Mouse (Mus musculus) 416B (cell line): ENCODE data around the gene Slc25a40.

Experiments used
- DNase-seq: peaks from one replicate; pipeline ENCODE4 v3.0.0; 2011; ENCODE audit warnings: low read depth

Slc25a40 gene

DNA sequence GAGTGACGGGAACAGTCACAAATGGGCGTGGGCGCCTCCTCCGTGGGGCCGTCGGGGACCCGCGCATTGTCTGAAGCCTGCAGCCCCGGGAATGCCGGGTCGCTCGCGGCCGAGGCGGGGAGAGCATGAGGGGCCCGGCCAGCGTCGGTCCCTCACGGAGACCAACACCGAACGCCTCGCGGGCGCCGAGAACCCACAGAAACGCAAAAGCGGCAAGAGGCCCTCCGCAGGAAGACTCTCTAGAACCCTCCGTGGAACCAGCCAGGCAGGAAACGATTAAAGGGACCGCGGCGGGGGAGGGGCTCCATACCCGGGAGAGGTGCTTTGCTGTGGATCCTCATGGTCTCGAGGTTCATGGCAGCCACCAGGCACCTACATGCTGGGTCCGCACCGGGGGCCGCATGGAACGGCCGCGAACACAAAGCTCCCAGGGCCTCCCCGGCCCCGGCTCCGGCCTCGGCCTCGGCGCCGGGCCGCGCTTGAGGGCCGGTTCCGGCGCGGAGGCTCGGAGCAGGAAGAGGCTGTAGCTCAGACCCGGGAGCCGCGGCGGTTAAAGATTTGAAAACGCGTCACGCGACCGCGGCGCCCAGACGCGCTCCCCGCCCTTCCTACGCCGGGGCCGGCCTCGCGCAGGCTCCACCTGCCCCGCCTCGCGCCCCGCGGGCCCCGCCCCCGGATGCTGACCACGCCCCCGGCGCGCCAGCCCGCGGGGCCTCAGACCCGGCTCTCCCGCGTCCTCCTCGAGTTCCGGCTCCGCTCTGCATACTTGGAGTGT, at the start of gene Slc25a40, which contains the start of gene Dbf4:
Gene Slc25a40, plus strand, starts transcription at position 694 of the 775 bp plus-strand sequence.
Gene Dbf4, minus strand, starts transcription at position 560 of the 775 bp plus-strand sequence.
- peak; percentile 86 for DNase-seq

DNA sequence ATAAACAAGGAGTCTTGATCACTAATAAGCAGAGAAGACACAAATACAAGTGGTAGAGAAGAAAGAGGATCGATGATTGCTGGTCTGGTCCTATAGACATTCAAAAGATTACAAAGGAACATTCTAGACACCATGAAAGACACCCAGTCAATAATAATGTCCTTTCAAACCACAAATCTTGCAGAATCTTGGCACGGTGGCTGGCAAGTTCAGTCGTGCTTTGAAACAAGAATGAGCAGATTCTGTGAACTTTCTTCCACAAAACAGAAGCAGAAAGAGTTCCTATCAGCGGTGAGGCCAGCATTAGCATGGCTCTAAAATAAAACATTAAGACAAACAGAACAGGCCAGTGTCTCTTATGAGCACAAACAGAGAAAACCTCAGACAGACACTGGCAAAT, 49.2 kb upstream of the Slc25a40 start:
- DNase-seq: no peak

DNA sequence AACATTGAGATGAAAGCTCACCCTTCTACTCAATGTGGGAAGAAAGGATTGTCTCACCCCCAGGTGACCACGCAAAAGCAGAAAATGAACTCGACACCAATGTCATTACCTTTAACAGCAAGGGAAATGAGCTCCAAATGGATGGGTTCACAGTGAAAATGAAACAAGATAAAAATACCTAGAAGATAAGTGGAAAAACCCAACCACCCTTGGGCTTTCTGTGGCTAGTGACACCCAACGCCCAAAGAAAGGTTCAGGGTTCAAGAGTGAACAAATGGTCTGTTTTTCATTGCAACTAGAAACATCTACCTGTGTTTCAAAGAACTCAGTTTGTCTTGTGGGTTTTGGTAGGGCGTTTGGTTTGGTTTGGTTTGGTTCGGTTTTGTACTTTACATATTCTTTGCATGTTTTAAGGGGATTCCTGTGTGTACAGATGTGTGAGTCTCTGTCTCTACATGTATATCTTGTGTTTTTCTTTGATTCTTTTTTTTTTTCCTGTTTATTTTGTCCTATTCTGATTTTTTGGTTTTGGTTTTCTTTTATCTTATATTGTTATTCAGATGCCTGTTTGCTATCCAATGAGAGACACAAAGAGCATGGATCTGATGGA, 48.2 kb upstream of the Slc25a40 start:
- DNase-seq: no peak

DNA sequence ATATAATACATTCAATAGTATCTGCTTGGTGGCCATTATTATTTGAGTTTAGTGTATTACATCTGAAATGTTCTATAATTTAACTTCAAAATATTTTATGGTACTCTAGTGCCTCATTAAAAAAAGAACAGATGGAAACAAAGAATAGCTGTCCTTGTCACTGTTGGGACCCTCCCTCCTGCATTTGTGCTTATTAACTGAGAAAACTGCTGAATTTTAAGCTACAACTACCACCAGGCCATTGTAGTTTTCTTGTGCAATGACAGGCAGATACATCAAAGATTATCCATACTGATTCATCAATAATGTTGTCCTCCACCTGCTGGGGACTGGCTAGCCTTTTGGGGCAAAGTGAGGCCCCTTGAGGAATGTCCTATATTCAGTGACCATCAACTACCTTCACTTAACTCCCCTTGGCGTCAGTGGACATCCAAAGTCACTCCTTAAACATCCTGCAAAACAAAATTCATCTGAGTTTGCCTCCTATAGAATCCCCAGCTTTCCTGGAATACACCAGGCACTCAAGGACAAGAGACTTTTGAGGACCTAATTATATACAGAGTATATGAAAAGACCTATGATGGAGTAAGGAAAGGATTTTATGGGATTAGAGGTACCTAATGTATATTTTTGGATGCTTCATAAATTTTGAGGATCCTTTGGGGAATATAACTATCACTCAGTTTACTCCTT, 28.6 kb upstream of the Slc25a40 start:
- no peak for DNase-seq

DNA sequence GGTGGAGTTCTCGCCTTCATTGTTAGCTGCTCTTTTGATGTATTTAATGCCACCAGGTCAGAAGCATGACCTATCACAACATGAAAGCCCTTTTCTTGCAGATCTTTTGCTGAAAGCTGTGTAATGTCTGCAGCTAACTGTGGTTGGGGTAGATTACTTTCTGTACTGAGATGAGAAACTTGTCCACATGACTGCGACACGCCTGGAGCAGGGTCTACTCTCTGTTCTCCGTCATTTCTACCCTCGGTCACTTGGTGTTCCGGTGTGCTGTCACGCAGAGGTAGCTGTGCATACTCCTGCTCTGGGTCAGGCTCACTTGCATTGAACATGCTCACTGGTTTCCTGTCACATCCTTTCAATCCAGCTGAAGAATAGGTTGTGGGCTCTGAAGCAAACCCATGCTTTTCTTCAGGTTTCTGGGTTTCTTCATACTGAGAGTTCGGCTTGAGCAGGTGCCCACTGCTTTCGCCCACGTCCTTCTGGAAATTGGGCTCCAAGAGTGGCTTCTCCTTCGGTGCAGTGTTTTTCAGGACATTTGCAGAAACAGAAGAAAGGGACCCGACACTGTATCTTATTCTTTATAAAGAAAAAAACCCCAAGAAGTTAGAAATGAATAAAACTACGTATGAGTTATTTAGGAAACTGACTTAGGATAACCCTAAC, 24.9 kb upstream of the Slc25a40 start:
- DNase-seq: no peak

DNA sequence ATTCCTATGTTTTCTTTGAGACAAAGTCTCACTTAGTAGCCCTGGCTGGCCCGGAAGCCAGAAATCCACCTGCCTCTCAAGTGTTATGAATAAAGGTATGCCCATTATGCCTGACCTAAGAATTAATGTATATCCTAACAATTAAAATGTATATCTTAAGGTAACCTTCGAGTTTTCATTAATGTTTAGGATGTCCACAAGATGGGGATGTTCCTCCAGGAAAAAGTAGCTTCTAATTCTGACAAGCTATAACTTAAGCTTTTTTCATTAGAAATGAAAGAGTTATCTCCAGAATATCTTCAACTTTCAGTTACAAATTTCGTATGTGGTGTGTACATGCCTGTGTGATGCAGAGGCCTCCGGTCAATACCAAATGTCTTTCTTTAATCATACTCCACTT, 13.9 kb upstream of the Slc25a40 start:
- peak; percentile 39 for DNase-seq

DNA sequence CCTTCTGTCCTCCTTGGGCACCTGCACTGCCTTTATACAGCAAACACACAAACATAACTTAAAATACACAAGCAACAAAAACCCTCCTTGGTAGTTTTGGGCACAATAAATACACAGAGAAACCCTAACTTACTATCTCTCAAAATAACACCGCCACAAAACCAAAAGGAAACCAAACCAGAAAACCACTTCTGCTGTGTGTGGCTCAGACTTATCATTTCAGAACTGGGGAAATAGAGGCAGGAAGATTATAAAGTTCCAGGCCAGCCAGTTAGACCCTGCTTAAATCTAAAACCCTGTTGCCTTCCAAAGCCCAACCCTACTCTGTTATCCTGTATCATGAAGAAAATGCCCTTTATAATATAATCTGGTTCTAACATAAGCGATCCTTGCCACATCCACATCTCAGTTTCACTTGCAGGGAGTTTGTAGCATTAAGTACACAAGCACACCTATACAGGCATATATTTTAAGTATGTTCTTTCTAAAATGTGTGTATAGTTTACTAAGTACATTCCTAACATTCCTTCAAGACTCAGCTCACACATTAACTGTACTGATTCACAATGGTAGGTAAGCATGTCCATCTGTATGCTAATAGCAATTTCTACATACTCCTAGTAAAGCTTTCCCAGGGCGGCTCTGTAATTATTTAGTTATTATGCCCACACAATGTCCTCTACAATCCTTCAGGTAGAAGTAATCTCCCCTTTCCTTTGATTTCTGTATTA, 5.8 kb upstream of the Slc25a40 start:
- DNase-seq: peak; percentile 30

DNA sequence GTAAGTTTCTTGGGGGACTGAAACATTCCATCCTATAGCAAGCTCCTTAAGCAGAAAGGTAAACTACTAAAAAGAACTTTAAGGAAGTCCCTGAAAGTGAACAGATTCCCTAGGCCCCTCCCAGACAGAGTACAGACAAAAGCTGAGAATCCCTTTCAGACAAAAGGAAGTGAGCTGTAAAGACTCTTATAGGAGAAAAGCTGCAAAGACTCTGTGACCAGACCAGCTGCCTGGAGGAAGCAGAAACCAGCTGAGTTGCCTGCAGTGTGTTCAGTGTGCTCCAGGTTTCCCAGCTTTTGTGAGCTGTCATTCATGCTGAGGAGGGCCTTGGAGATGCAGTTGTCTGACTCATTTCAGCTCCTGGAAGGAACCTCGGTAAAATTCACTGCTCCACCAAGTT, 5.2 kb upstream of the Slc25a40 start:
- peak; percentile 31 for DNase-seq

DNA sequence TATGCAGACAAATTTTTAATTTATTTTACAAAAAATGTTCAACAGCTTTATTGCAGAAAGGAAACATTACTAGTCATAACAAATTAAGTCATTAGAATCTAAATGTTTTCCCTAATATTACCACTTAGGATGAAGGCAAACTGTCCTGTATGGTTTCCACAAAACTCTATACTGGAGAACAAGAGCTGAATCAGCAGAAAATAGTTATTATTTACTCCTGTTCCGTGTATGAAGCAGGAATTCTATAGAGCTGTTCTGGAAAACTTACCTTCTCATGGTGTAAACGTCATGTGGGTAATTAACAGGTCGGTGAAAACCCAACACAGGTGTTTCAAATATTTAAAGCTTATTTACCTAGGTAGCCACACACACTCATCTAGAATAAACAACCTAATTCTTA, 1.2 kb upstream of the Slc25a40 start:
- DNase-seq: no peak

DNA sequence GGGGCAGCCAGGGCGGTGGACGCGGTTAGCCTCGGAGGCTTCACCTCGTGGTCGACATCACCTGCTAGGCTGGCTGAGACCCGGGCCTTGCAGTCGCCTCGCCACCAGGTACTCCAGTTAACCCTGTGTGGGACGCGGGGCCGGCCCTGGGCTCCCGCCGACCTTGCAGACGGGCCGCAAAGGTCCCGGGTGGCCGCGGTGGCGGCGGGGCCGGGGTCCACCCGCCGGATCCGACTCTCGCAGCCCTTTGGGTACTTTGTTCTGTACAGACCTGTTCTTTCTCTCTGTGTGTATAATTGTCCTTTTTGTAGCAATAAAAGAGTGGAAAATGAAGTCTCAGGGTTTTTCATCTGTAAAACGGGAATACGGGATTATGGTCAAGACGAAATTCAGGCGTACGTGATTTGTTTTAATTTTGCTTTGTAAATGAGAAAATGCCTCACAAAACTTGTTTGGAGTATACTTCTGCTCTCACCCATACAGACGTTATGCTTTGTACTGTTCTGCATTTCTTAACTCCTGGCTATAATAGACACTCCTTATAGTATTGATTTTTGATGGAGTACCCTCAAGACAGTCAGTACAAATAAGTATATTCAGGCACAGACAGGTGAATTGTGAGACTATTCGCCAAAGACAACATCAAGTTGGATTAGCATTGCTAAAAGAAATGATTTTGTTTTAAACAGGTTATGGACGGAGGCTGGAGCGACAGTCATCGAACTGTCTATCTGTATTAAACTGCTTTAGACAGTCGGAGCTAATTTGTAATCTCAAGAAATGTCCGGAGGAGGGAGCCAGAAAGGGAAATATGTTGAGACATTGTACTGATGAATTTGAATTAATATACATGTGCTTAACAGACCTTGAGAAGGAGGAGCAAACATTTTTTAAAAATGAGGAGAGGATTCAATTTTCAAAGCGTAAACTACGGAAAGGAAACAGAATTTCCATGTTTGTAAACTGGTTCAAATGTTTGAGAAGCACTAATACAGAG, 580 bp downstream of the Slc25a40 start:
- peak; percentile 85 for DNase-seq

DNA sequence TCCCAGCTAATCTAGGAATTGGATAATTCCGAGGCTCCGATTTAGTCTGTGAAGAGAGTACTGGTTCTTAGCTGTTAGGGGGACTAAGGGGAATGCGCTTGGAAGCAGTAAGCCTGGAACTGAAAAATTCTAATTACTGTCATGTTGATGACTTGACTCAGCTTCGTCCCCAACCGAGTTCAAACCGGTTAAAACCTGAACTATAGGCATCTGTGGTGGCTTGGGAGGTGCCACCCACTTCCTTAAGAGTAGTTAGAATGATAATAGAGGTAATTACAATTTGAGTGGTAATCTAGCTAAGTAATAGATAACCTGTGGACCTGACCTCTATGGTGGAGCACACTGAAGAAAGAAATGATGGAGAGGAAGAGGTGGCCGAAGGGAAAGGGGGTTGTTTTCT, 1.5 kb downstream of the Slc25a40 start:
- peak; percentile 79 for DNase-seq

DNA sequence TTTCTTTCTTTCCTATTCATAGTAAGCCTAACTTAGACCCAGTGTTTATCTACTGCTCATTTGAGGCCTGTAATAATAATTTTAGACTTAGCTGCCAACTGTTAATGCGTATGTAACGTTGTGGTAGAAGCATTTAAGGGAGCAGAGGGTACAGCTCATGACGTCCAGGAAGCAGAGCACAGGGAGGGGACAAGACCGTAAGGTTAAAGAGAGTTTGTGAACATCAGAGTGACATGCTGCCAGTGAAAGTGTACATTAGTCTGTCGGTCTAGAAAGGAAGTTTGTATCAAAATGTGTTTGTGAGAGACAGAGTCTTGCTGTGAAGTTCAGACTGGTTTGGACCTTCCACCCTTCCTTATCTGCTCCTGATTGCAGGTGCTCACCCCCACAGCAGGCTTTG, 3.2 kb downstream of the Slc25a40 start:
- DNase-seq: no peak

DNA sequence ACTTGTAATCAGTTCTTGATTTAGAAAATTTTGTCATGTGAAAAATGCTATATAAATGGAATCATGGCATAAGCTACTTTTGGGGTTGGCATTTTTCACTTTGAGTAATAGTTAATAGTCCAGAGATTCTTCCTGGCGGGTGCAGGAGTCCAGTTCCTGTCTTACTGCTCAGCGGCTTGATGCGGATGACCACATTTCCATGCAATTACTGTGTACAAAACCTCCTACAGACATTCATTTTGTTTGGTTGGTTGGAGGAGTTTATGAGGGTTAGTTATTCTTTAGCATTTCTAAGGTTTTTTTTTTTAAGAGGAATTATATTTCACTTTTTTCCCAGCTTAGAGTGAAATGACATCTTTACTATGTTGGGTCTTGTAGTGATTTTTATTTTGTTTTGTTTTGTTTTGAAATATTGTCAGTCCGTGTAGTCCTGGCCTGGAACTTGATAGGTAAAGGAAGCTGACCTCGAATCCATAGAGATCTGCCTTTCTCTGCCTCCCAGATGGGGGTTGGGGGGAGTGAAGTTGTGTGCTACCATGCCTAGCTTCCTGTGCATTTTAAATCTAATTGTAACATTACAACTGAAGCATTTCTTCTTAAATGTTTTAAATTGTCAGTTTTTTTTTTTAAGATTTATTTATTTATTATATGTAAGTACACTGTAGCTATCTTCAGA, 15.0 kb downstream of the Slc25a40 start:
- DNase-seq: no peak

DNA sequence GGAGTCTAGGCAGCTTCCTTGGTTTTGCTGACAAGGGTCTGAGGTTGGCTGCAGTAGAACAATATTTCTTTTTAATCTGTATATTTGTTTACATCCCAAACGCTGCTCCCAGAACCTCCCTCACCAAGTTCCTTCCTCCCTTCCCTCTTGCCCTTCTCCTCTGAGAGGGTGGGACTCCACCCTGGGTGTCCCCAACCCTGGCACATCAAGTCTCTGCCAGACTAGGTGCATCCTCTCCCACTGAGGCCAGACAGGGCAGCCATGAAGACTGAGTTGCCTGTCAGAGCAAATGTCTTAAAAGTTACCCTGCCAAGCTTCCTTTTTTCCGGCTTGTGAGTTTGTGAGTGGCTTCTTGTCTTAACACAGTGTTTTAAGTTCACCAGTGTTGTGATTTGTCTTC, 16.4 kb downstream of the Slc25a40 start:
- no peak for DNase-seq

DNA sequence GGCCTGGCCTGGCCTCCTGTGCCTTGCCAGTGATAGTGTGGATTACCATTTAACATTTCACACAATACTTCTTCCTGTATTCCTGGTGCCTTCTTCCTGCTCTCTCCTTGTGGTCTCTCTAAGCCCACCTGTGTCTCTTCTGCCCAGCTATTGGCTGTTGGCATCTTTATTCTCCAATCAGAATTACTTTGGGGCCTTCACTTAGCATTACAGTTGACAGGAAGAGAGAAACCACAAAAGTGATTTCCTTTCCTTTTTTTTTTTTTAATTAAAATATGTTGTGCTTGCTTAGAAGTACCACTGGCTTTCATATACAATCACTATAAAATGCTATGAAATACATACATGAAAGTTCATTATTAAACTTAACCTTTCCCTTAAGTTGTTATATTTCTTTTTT, 32.9 kb downstream of the Slc25a40 start:
- DNase-seq: peak; percentile 50

DNA sequence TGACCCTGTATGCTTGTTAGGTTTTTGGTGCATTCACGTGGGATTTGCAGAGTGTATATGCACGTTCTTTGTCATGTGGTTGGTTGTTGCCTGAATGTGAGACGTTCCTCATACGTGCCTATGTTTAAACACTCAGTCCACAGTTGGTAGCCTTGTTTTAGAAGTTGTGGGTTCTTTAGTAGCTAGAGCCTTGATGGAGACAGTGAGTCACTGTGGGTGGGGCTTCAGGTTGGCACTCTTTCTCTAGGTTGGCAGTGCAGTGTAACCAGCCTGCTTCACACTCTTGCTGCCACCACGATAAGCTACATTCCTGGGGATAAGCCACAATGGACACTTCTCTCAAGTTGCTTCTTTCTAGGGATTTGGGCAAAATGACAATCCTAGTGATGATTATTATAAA, 33.9 kb downstream of the Slc25a40 start:
- peak; percentile 90 for DNase-seq

DNA sequence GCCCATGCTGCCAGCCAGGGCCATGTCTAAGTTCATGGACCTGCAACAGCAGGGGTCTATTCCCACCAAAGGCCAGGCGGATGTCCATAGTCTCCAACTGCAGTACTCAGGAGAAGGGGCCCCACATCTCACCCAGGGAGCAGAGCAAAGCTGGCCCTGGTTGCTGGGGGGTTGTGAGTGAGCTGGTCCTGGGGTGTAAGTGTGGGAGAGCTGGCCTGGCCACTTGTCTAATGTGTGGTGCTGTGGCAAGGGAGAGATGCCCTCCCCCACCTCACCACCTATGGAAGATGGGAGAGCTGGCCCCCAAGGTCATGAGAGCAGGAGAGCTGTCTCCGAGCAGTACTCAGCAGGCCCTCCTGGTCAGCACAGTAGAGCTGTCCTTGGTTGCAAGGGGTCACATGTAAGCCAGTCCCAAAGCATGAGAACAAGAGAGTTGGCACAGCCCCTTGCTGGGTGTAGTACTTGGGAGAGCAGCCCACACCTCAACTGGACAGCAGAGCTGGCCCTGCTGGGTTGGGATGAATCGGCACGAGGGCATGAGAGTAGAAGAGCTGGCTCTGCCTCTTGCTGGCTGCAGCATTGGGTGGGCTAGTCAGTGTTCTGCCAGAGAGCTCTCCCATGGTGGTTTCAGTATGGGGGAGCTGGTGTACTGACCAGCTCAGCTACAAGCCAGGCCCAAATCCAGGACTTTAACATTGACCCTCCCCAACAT, 65.5 kb downstream of the Slc25a40 start:
- no peak for DNase-seq

DNA sequence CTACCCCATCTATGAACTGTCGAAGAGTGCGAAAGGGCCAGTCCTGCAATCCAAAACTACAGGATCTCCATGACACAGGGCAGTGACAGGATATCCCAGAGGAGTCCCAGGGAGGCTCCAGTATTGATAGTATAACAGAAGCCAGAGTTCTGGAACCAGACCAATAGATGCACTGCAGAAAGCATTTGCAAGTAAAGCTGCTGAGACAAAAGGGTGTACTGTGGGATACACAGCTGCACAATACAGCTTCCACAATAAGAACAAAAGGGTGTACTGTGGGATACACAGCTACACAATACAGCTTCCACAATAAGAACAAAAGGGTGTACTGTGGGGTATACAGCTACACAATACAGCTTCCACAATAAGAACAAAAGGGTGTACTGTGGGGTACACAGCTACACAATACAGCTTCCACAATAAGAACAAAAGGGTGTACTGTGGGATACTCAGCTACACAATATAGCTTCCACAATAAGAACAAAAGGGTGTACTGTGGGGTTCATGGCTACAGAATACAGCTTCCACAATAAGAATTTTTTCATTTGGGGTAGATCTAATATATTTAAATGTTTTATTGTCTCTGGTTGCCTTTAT, 66.1 kb downstream of the Slc25a40 start:
- DNase-seq: no peak
